Mouse (Mus musculus) ovary, adult 10 weeks (tissue): ENCODE results near the gene Dram1. TPM values are rescaled to one million over a fixed set of nuclear protein-coding genes. Genes with fewer than 3 reads are reported as not detected.

Experiments used
- polyA plus RNA-seq: library from polyadenylated mRNA; stranded (reverse); fragments of 350-450 nt; fragmentation: Illumina TruSeq; extraction: RNeasy Lipid Tissue Mini Kit (QIAGEN cat#74804); gene quantifications from one replicate; pipeline ENCODE4 v1.2.3, GENCODE M21; 2014

Dram1 gene
- polyA plus RNA-seq: 12.0 TPM

GRCm38 (mm10) chr10:88379013-88379885, at the start of gene Dram1, which contains the start of gene Gnptab:
Gene Dram1 (minus strand): TSS chr10:88379080.
Gene Gnptab (plus strand): TSS chr10:88379132.

Other genes starting within 250 kb of the Dram1 start
- gene Parpbp, start 232.1 kb downstream of the Dram1 start, polyA plus RNA-seq: 14.4 TPM
- gene Nup37, start 232.1 kb downstream of the Dram1 start, polyA plus RNA-seq: 24.6 TPM
- 68.1 TPM for gene Washc3, start 178.0 kb downstream of the Dram1 start, polyA plus RNA-seq
- gene Gnptab, start 52 bp upstream of the Dram1 start, polyA plus RNA-seq: 63.8 TPM
- 11.9 TPM for gene Sycp3, start 80.5 kb upstream of the Dram1 start, polyA plus RNA-seq
- 361 TPM for gene Chpt1, start 125.0 kb upstream of the Dram1 start, polyA plus RNA-seq
- gene Mybpc1, start 226.1 kb upstream of the Dram1 start, polyA plus RNA-seq: 9.0 TPM